ENCODE assay signal across 21 mouse cellular contexts in genomic region chr6:143622161-143622560, GRCm38 (mm10).
DNase-seq lines count a peak whose midpoint lies in the region; ATAC-seq and TF ChIP-seq lines count a peak whose summit lies in the region.
"Had no signal": no experiment of that assay in that cellular context is flagged by ENCODE, and none has a peak within 500 bp of the region (broad histone marks: within the 10 kb centered on the region; RNA-seq: fewer than 3 reads in every experiment).

No protein-coding gene starts in this region.

- H3K27ac ChIP-seq in gastrocnemius, adult 2 months: peak overlapping the region; percentile 74
- no peak overlapping the region for H3K27ac ChIP-seq in hindbrain, embryonic 13.5 days
- H3K27ac ChIP-seq: embryonic facial prominence, embryonic 15.5 days; forebrain, embryonic 10.5 days; heart, embryonic 13.5 days had no signal

- WGBS in lung, adult 2 months: 82% methylated on average over 2 of the region's 2 CpGs
- WGBS in hindbrain, embryonic 13.5 days: 89% methylated on average over 2 of the region's 2 CpGs

- DNase-seq in gastrocnemius, adult 2 months: no peak
- DNase-seq in gastrocnemius, postnatal 36 days: no peak
- peak; percentile 11 for DNase-seq in right cerebral cortex, postnatal 14 days
- no peak for DNase-seq in right cerebral cortex, postnatal 4 days
- peak; percentile 28 to 60 for DNase-seq in layer of hippocampus, postnatal 14 days (ENCODE audit: low spot score in 2 of 2)
- DNase-seq in lung, adult 2 months: no peak
- DNase-seq: adrenal gland, adult 8-10 months; adrenal gland, postnatal 36 days; B cell, adult 2 months; cerebellum, adult 2 months; cerebellum, postnatal 10 days; gastrocnemius, postnatal 10 days had no signal

- no peak overlapping the region for H3K4me2 ChIP-seq in hindbrain, embryonic 13.5 days
- H3K4me2 ChIP-seq: embryonic facial prominence, embryonic 15.5 days; heart, embryonic 13.5 days had no signal

- H3K9me3 ChIP-seq in hindbrain, embryonic 13.5 days: no peaks in the 10 kb centered on the region
- H3K9me3 ChIP-seq: embryonic facial prominence, embryonic 15.5 days; forebrain, embryonic 10.5 days; heart, embryonic 13.5 days had no signal

- no peak for TF ChIP-seq POLR2A in lung, adult 2 months (IDR thresholded peaks at IDR 0.05; ENCODE audit: borderline replicate concordance, extremely low read depth, low read depth, low read length)

- H3K36me3 ChIP-seq in hindbrain, embryonic 13.5 days: no peaks in the 10 kb centered on the region
- H3K36me3 ChIP-seq: embryonic facial prominence, embryonic 15.5 days; forebrain, embryonic 10.5 days; G1E; heart, embryonic 13.5 days had no signal

- H3K9ac ChIP-seq in hindbrain, embryonic 13.5 days: no peak overlapping the region
- H3K9ac ChIP-seq: embryonic facial prominence, embryonic 15.5 days; heart, embryonic 13.5 days had no signal

- ATAC-seq in hindbrain, embryonic 13.5 days (ENCODE audit: low FRiP score): no peak
- ATAC-seq: CD4-positive, CD25-positive, alpha-beta regulatory T cell, adult 4 months; forebrain, embryonic 14.5 days; hindbrain, embryonic 16.5 days had no signal

- TF ChIP-seq CTCF in gastrocnemius, adult 2 months (IDR thresholded peaks at IDR 0.05): no peak
- no peak for TF ChIP-seq CTCF in lung, adult 2 months (IDR thresholded peaks at IDR 0.05; ENCODE audit: insufficient read depth, low read length)

- no peak overlapping the region for H3K4me3 ChIP-seq in gastrocnemius, adult 2 months
- no peak overlapping the region for H3K4me3 ChIP-seq in lung, adult 2 months (replicated peaks; ENCODE audit: extremely low read depth, low read depth, low read length)
- no peak overlapping the region for H3K4me3 ChIP-seq in hindbrain, embryonic 13.5 days
- H3K4me3 ChIP-seq: embryonic facial prominence, embryonic 15.5 days; erythroblast, embryonic 14.5 days; forebrain, embryonic 10.5 days; heart, embryonic 13.5 days had no signal

- H3K27me3 ChIP-seq in hindbrain, embryonic 13.5 days: no peaks in the 10 kb centered on the region
- H3K27me3 ChIP-seq: embryonic facial prominence, embryonic 15.5 days; heart, embryonic 13.5 days had no signal

- H3K4me1 ChIP-seq in lung, adult 2 months (ENCODE audit: control insufficient read depth, insufficient read depth, low read length): no peaks in the 10 kb centered on the region
- H3K4me1 ChIP-seq in hindbrain, embryonic 13.5 days (replicated peaks): peaks cover 6% of the 10 kb centered on the region; the same call in 1 of the 2 replicates
- H3K4me1 ChIP-seq: embryonic facial prominence, embryonic 15.5 days; heart, embryonic 13.5 days had no signal

- intact Hi-C loops in gastrocnemius, adult 2 months (cut with DNase I): no loop called here
- intact Hi-C loops in gastrocnemius, postnatal 36 days (cut with DNase I): no loop called here

Comparison
In these comparisons a context has a peak if more than half of its experiments do, and no peak if none do; other contexts are left out.
1. DNase-seq: peak in right cerebral cortex, postnatal 14 days (single experiment) and layer of hippocampus, postnatal 14 days (2 of 2); none in gastrocnemius, adult 2 months (single experiment), gastrocnemius, postnatal 36 days (0 of 2), right cerebral cortex, postnatal 4 days (single experiment) and lung, adult 2 months (single experiment).